Mouse (Mus musculus) midbrain, embryonic 11.5 days (tissue): Measurements from ENCODE around the gene Nptx1. TPM values are rescaled to one million over a fixed set of nuclear protein-coding genes. Genes with fewer than 3 reads are reported as not detected.

ENCODE experiments used
- ATAC-seq: fragments of 200-750 bp; cut with Nextera tagmentation; 2 replicates; pipeline ENCODE4 v1.8.0; 2017; ENCODE audit warnings: moderate TSS enrichment, moderate library complexity; ENCODE audit not compliant: low FRiP score
- DNase-seq: peaks from one replicate; pipeline ENCODE4 v3.0.0; 2015; ENCODE audit warnings: low spot score; ENCODE audit errors: missing footprints
- H3K27ac ChIP-seq: fragments of 300-500 bp; sonication (generic); 2 replicates; pipeline ENCODE4 v1.5.1; 2014; ENCODE audit warnings: low read depth, low read length
- H3K27me3 ChIP-seq: fragments of 300-500 bp; sonication (generic); 2 replicates; pipeline ENCODE4 v1.6.1; 2014; ENCODE audit warnings: mild to moderate bottlenecking, low read length, moderate library complexity, mixed read lengths; ENCODE audit not compliant: control insufficient read depth, insufficient read depth
- H3K36me3 ChIP-seq: fragments of 300-500 bp; sonication (generic); 2 replicates; pipeline ENCODE4 v1.6.1; 2014; ENCODE audit warnings: mild to moderate bottlenecking, low read length, moderate library complexity, mixed read lengths; ENCODE audit not compliant: control insufficient read depth, insufficient read depth
- H3K4me1 ChIP-seq: fragments of 300-500 bp; sonication (generic); 2 replicates; pipeline ENCODE4 v1.6.1; 2014; ENCODE audit warnings: low read length; ENCODE audit not compliant: control insufficient read depth, insufficient read depth
- H3K4me2 ChIP-seq: fragments of 300-500 bp; sonication (generic); 2 replicates; pipeline ENCODE4 v1.6.1; 2014; ENCODE audit warnings: mild to moderate bottlenecking, moderate library complexity
- H3K4me3 ChIP-seq: fragments of 300-500 bp; sonication (generic); 2 replicates; pipeline ENCODE4 v1.5.1; 2014; ENCODE audit warnings: low read depth, low read length
- H3K9ac ChIP-seq: fragments of 300-500 bp; sonication (generic); 2 replicates; pipeline ENCODE4 v1.6.1; 2014; ENCODE audit warnings: low read length
- H3K9me3 ChIP-seq: fragments of 300-500 bp; sonication (generic); 2 replicates; pipeline ENCODE4 v1.6.1; 2016; ENCODE audit warnings: low read length; ENCODE audit not compliant: control insufficient read depth
- WGBS: fragments of 180-500 bp; shearing (Covaris S2); extraction: QIAGEN DNeasy Blood & Tissue Kit; methylation state at CpG from one replicate; pipeline ENCODE4 v1.1.7; 2014; 5-methylcytosine and 5-hydroxymethylcytosine counted together
- polyA plus RNA-seq: library from polyadenylated mRNA; unstranded; fragments of >200 nt; fragmentation: Nextera tagmentation; extraction: Ambion mirVana; gene quantifications from 2 replicates; pipeline ENCODE4 v1.2.1, GENCODE M21; 2014

Nptx1 gene
- polyA plus RNA-seq, 1 experiment from 2014 or later = 2.5 TPM

- peaks cover 24% of the 10 kb centered on the region for H3K4me1 ChIP-seq
- no peak overlapping the region for H3K4me2 ChIP-seq
- no peaks in the 10 kb centered on the region for H3K9me3 ChIP-seq
- no peak overlapping the region for H3K27ac ChIP-seq
- DNase-seq = peak; percentile 60
- no peaks in the 10 kb centered on the region for H3K36me3 ChIP-seq
- no peak for ATAC-seq
- H3K4me3 ChIP-seq = no peak overlapping the region
- peaks cover 40% of the 10 kb centered on the region for H3K27me3 ChIP-seq
- WGBS = 78% methylated on average over 9 of the region's 9 CpGs
- H3K9ac ChIP-seq = no peak overlapping the region
Measured at GRCm38 (mm10) chr11:119552902-119553802, 5.6 kb upstream of the Nptx1 start.

GRCm38 (mm10) chr11:119552301-119552700, 4.7 kb upstream of the Nptx1 start:
- H3K4me2 ChIP-seq = no peak overlapping the region
- no peaks in the 10 kb centered on the region for H3K9me3 ChIP-seq
- H3K4me3 ChIP-seq = no peak overlapping the region
- peaks cover 48% of the 10 kb centered on the region for H3K27me3 ChIP-seq
- ATAC-seq = no peak
- H3K36me3 ChIP-seq = no peaks in the 10 kb centered on the region
- no peak overlapping the region for H3K27ac ChIP-seq
- WGBS = 53% methylated on average over 1 of the region's 1 CpGs
- H3K4me1 ChIP-seq = peaks cover 20% of the 10 kb centered on the region
- DNase-seq = peak; percentile 44
- H3K9ac ChIP-seq = no peak overlapping the region

GRCm38 (mm10) chr11:119551468-119551867, 3.9 kb upstream of the Nptx1 start:
- H3K4me2 ChIP-seq = no peak overlapping the region
- H3K27ac ChIP-seq = no peak overlapping the region

GRCm38 (mm10) chr11:119550546-119551335, 3.2 kb upstream of the Nptx1 start:
- Histone ChIP-seq H3K27ac (no peak overlapping the region), H3K27me3 (peaks cover 62% of the 10 kb centered on the region), H3K9me3 (no peaks in the 10 kb centered on the region), H3K4me1 (peaks cover 30% of the 10 kb centered on the region), H3K9ac (no peak overlapping the region), H3K4me2 (no peak overlapping the region), H3K36me3 (no peaks in the 10 kb centered on the region), H3K4me3 (no peak overlapping the region)
- ATAC-seq (no peak), DNase-seq (peak; percentile 88)
- WGBS = 48% methylated on average over 10 of the region's 10 CpGs

More at GRCm38 (mm10) chr11:119551468-119551867, 3.9 kb upstream of the Nptx1 start:
- H3K27me3 ChIP-seq = peaks cover 55% of the 10 kb centered on the region
- 56% methylated on average over 3 of the region's 3 CpGs for WGBS
- peaks cover 24% of the 10 kb centered on the region for H3K4me1 ChIP-seq
- H3K36me3 ChIP-seq = no peaks in the 10 kb centered on the region
- no peak for ATAC-seq
- H3K4me3 ChIP-seq = no peak overlapping the region
- no peaks in the 10 kb centered on the region for H3K9me3 ChIP-seq
- DNase-seq = no peak
- H3K9ac ChIP-seq = no peak overlapping the region

GRCm38 (mm10) chr11:119549371-119549811, 1.8 kb upstream of the Nptx1 start:
- peak; percentile 92 for DNase-seq
- no peaks in the 10 kb centered on the region for H3K36me3 ChIP-seq
- peak overlapping the region; percentile 17 for H3K4me3 ChIP-seq
- peaks cover 32% of the 10 kb centered on the region for H3K4me1 ChIP-seq
- H3K9me3 ChIP-seq = no peaks in the 10 kb centered on the region
- H3K27ac ChIP-seq = no peak overlapping the region
- peak overlapping the region; percentile 39 for H3K9ac ChIP-seq
- peak overlapping the region; percentile 46 for H3K4me2 ChIP-seq
- WGBS = 1% methylated on average over 43 of the region's 43 CpGs
- ATAC-seq = no peak
- peaks cover 75% of the 10 kb centered on the region for H3K27me3 ChIP-seq

GRCm38 (mm10) chr11:119548741-119549370, 1.3 kb upstream of the Nptx1 start:
- 1% methylated on average over 37 of the region's 37 CpGs for WGBS
- Histone ChIP-seq H3K36me3 (no peaks in the 10 kb centered on the region), H3K4me3 (peak overlapping the region; percentile 17), H3K27ac (no peak overlapping the region), H3K9ac (peak overlapping the region; percentile 72), H3K27me3 (peaks cover 74% of the 10 kb centered on the region), H3K4me2 (peak overlapping the region; percentile 46), H3K9me3 (no peaks in the 10 kb centered on the region), H3K4me1 (peaks cover 32% of the 10 kb centered on the region)
- DNase-seq (peak; percentile 96), ATAC-seq (no peak)

- no peaks in the 10 kb centered on the region for H3K36me3 ChIP-seq
- no peaks in the 10 kb centered on the region for H3K9me3 ChIP-seq
- no peak overlapping the region for H3K27ac ChIP-seq
- peaks cover 73% of the 10 kb centered on the region for H3K27me3 ChIP-seq
- H3K4me2 ChIP-seq = peak overlapping the region; percentile 99
- ATAC-seq (no peak), DNase-seq (peak; percentile 96)
- WGBS = 1% methylated on average over 39 of the region's 39 CpGs
- H3K4me1 ChIP-seq = peaks cover 32% of the 10 kb centered on the region
- peak overlapping the region; percentile 57 for H3K4me3 ChIP-seq
- peak overlapping the region; percentile 72 for H3K9ac ChIP-seq
Measured at GRCm38 (mm10) chr11:119547951-119548591, 518 bp upstream of the Nptx1 start.

- under 1% methylated on average over 46 of the region's 46 CpGs for WGBS
- Histone ChIP-seq H3K36me3 (no peaks in the 10 kb centered on the region), H3K9ac (peak overlapping the region; percentile 72), H3K9me3 (no peaks in the 10 kb centered on the region), H3K4me1 (peaks cover 32% of the 10 kb centered on the region), H3K27me3 (peaks cover 70% of the 10 kb centered on the region), H3K4me2 (peak overlapping the region; percentile 99), H3K27ac (no peak overlapping the region), H3K4me3 (peak overlapping the region; percentile 57)
- DNase-seq = peak; percentile 95
- no peak for ATAC-seq
Measured at GRCm38 (mm10) chr11:119546496-119547182, 914 bp downstream of the Nptx1 start.
